Mouse (Mus musculus): ENCODE measurements at regions not wholly inside any gene's neighbourhood (a gene's known extent, or its start where the extent isn't known, plus 50 kb on each side); places are given as distances from the start of the nearest gene placed in this dataset.

DNA sequence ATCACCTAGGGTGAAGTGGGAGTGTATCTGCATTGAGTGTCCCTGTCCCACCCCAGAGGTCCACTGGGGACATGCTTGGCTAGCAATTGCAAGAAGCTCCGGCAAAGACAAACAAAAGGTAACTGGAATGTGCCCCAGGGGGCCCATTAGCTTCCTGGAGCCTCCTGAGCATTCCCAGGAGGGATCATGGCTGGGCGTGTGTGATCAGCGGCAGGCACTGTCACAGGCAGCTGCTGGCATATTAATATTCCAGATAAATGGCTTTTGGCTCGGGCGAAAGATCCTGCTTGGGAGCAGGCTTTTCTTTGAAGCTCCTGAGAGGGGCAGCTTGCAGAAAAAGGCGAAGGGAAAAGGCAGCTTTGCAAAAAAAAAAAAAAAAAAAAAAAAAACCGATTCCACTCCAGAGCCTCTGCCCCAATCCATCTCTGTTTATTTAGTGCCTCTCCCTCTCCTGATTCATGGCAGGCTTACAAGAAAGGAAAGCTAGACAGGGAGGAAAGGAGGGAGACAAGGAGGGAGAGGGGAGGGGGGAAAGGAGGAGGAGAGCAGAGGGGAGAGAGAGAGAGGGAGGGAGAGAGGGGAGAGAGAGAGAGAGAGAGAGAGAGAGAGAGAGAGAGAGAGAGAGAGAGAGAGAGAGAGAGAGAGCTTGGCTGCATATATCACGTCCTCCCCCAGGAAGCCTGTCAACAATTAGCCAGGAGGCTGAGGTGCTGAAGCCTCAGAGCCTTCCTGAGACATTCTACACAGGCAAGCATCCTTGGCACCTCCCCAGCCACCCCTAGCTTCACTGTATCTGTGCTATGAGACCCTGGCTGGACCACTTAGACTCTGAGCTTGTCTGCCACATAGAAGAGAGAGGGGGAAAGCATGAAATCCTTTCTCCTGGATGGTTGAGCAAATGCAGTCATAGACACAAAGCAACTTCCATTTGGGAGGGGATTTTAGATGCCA, 443.4 kb upstream of the Zmiz1 start:
- Histone ChIP-seq H3K27ac (replicated peaks in 1 of 2; ENCODE audit: control insufficient read depth in 1 of 2, insufficient read depth in 1 of 2, low read depth in 2 of 2, low read length in 2 of 2) (peak overlapping the region in 1 of 2 experiments; percentile 39; a peak in 1 of 4 replicates), H3K4me1 (ENCODE audit: control insufficient read depth in 2 of 2, insufficient read depth in 2 of 2, low read length in 2 of 2) (peaks cover 12% of the 10 kb centered on the region in 2 experiments), H3K4me3 (ENCODE audit: control insufficient read depth in 1 of 2, insufficient read depth in 1 of 2, low read depth in 1 of 2, low read length in 2 of 2) (no peak overlapping the region), H3K27me3 (ENCODE audit: control insufficient read depth, insufficient read depth, low read length) (no peaks in the 10 kb centered on the region), H3K9ac (ENCODE audit: low read length) (no peak overlapping the region), H3K9me3 (ENCODE audit: control insufficient read depth, low read length) (no peaks in the 10 kb centered on the region), H3K4me2 (ENCODE audit: low read length) (0 out of 2 replicates have a peak overlapping the region, but pooled peaks have one; percentile 32), H3K36me3 (ENCODE audit: control insufficient read depth, insufficient read depth, low read length) (no peaks in the 10 kb centered on the region)
- no peak for ATAC-seq (ENCODE audit: insufficient number of reproducible peaks, insufficient read depth, low FRiP score, low read depth)
- WGBS = 1% methylated on average over 8 of the region's 8 CpGs

DNA sequence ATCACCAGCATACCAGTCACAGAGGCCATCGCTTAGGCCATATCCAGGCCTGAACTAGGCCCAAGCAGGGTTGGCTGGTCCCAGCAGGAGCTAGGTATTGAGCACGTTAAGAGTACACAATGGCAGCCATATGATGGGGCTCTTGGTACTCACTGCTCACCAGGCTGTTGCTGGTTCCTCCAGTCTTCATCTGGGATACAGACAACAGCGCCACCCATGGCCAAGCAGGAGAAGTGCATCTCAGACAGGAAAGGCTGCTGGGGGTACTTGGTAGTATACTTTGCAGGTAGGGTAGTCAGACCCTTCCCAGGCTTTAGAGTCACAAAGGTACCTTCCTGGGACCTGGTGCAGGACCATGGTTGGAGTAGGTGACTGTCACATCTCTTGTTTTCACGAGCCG, 441.1 kb upstream of the Zmiz1 start:
- WGBS = 69% methylated on average over 5 of the region's 5 CpGs
- H3K4me2 ChIP-seq (ENCODE audit: low read length) = no peak overlapping the region

DNA sequence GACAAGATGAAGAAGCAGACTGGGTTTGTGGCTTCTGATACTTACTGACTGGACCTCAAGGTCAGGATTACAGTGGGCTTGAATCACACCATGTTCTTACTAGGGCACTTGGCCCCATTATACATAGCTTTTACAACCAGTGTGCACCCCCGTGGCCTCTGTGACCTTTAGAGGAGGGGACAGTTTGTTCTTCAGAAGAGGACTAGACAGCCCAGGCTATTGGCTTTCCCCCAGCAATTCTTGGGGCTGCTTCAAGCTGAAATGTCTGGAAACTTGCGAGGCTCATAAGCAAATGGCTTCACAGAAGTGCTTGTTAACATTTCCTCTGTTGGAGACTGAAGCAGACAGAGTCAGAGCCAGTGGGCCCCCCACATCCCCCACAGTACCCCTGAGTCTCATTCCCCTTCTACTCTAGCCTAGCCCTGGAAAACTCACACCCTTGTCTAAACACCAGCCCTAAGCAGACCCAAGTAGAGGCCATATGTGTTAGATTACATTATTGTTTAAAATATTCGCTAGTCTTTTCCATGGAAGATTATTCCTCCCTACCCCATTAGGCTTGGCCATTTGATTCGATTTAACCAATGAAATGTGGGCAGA, 439.6 kb upstream of the Zmiz1 start:
- no peaks in the 10 kb centered on the region for H3K9me3 ChIP-seq (ENCODE audit: control insufficient read depth, low read length)
- no peaks in the 10 kb centered on the region for H3K27me3 ChIP-seq (ENCODE audit: control insufficient read depth, insufficient read depth, low read length)
- no peak overlapping the region for H3K27ac ChIP-seq (replicated peaks in 1 of 2; ENCODE audit: control insufficient read depth in 1 of 2, insufficient read depth in 1 of 2, low read depth in 2 of 2, low read length in 2 of 2)
- H3K4me2 ChIP-seq (ENCODE audit: low read length) = no peak overlapping the region
- no peak for ATAC-seq (ENCODE audit: insufficient number of reproducible peaks, insufficient read depth, low FRiP score, low read depth)
- no peaks in the 10 kb centered on the region for H3K36me3 ChIP-seq (ENCODE audit: control insufficient read depth, insufficient read depth, low read length)
- 75% methylated on average over 4 of the region's 4 CpGs for WGBS
- H3K4me3 ChIP-seq (ENCODE audit: control insufficient read depth in 1 of 2, insufficient read depth in 1 of 2, low read depth in 1 of 2, low read length in 2 of 2) = no peak overlapping the region
- no peak overlapping the region for H3K9ac ChIP-seq (ENCODE audit: low read length)
- H3K4me1 ChIP-seq (ENCODE audit: control insufficient read depth in 2 of 2, insufficient read depth in 2 of 2, low read length in 2 of 2) = peaks cover 12 to 13% of the 10 kb centered on the region in 2 experiments

More for the DNA sequence above, 441.1 kb upstream of the Zmiz1 start:
- Histone ChIP-seq H3K9ac (ENCODE audit: low read length) (no peak overlapping the region), H3K27me3 (ENCODE audit: control insufficient read depth, insufficient read depth, low read length) (no peaks in the 10 kb centered on the region), H3K27ac (replicated peaks in 1 of 2; ENCODE audit: control insufficient read depth in 1 of 2, insufficient read depth in 1 of 2, low read depth in 2 of 2, low read length in 2 of 2) (no peak overlapping the region), H3K4me1 (ENCODE audit: control insufficient read depth in 2 of 2, insufficient read depth in 2 of 2, low read length in 2 of 2) (peaks cover 12% of the 10 kb centered on the region in 2 experiments), H3K4me3 (ENCODE audit: control insufficient read depth in 1 of 2, insufficient read depth in 1 of 2, low read depth in 1 of 2, low read length in 2 of 2) (no peak overlapping the region), H3K9me3 (ENCODE audit: control insufficient read depth, low read length) (no peaks in the 10 kb centered on the region), H3K36me3 (ENCODE audit: control insufficient read depth, insufficient read depth, low read length) (no peaks in the 10 kb centered on the region)
- peak; percentile 28; the same call in 1 of the 2 replicates for ATAC-seq (ENCODE audit: insufficient number of reproducible peaks, insufficient read depth, low FRiP score, low read depth)

DNA sequence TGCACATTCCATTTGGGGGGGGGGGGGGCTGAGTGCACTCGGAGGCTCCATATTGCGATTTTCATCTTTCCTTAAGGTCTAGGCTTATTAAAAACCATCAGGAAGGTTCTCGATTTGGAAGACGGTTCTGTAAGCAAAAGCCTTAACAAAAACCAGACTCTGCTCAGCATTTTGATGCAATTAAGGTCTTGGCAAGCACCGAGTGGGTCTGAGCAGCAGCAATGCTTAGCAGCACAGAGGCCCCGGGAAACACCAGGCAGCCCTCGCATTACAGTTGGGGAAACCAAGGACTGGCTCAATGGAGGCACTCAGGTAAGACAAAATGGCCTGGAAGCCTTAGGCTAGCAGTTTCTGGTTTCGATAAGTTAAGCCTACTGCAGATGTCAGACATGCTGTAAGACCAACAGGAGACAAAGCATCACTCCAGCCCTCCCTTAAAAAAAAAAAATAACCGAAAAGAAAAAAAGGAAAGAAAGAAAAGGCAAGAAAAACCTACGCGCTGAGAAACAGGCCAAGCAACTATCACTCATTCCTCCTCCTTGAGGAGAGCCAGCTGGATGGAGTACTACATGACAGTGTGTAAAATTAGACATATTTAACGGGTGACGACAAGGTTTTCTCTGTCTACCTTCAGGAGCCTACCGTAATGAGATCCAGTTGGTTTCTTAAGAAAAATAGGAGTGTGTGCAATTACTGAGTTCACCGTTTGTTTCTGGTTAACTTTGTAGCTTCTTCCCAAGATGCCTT, 436.3 kb upstream of the Zmiz1 start:
- WGBS = 82% methylated on average over 15 of the region's 15 CpGs
- Histone ChIP-seq H3K4me2 (ENCODE audit: low read length) (no peak overlapping the region), H3K27me3 (ENCODE audit: control insufficient read depth, insufficient read depth, low read length) (no peaks in the 10 kb centered on the region), H3K27ac (replicated peaks in 1 of 2; ENCODE audit: control insufficient read depth in 1 of 2, insufficient read depth in 1 of 2, low read depth in 2 of 2, low read length in 2 of 2) (no peak overlapping the region; a peak in 2 of 4 replicates), H3K9me3 (ENCODE audit: control insufficient read depth, low read length) (no peaks in the 10 kb centered on the region), H3K36me3 (ENCODE audit: control insufficient read depth, insufficient read depth, low read length) (no peaks in the 10 kb centered on the region), H3K9ac (ENCODE audit: low read length) (no peak overlapping the region), H3K4me3 (ENCODE audit: control insufficient read depth in 1 of 2, insufficient read depth in 1 of 2, low read depth in 1 of 2, low read length in 2 of 2) (no peak overlapping the region), H3K4me1 (ENCODE audit: control insufficient read depth in 2 of 2, insufficient read depth in 2 of 2, low read length in 2 of 2) (peaks cover 1 to 2% of the 10 kb centered on the region in 2 experiments; a peak in 1 of 4 replicates)
- no peak for ATAC-seq (ENCODE audit: insufficient number of reproducible peaks, insufficient read depth, low FRiP score, low read depth)

DNA sequence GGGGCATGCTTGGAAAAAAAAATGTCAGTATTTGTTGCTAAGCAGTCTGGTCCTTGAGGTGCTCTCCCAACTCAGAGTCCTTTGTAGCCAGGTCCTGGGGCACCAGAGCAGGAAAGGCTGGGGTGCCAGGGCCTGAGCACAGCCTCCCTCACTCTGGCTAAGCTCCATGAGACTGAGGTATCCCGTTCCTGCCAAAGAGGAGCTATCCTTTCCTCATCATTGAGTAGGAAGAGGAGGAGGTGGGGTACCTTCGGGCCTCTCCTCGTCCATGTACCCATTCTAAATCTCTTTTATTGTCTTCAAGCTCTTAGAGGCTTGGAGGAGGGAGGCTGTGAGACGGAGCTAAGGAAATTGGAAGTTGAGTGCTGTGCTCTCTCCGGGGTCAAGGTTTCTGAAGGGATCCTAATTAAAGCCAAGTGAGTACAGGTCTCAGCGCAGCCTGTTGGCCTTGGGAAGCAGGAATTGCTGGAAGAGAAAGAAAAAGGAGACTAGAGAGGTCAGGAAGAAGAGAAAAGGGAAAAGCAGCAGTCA, 435.6 kb upstream of the Zmiz1 start:
- Histone ChIP-seq H3K27me3 (ENCODE audit: control insufficient read depth, insufficient read depth, low read length) (no peaks in the 10 kb centered on the region), H3K36me3 (ENCODE audit: control insufficient read depth, insufficient read depth, low read length) (no peaks in the 10 kb centered on the region), H3K4me3 (ENCODE audit: control insufficient read depth in 1 of 2, insufficient read depth in 1 of 2, low read depth in 1 of 2, low read length in 2 of 2) (no peak overlapping the region), H3K4me1 (ENCODE audit: control insufficient read depth in 2 of 2, insufficient read depth in 2 of 2, low read length in 2 of 2) (peaks cover 0 to 2% of the 10 kb centered on the region in 2 experiments; a peak in 1 of 4 replicates), H3K9me3 (ENCODE audit: control insufficient read depth, low read length) (no peaks in the 10 kb centered on the region), H3K4me2 (ENCODE audit: low read length) (no peak overlapping the region), H3K27ac (replicated peaks in 1 of 2; ENCODE audit: control insufficient read depth in 1 of 2, insufficient read depth in 1 of 2, low read depth in 2 of 2, low read length in 2 of 2) (peak overlapping the region in 1 of 2 experiments; percentile 23; a peak in 1 of 4 replicates), H3K9ac (ENCODE audit: low read length) (no peak overlapping the region)
- WGBS = 75% methylated on average over 6 of the region's 6 CpGs
- no peak for ATAC-seq (ENCODE audit: insufficient number of reproducible peaks, insufficient read depth, low FRiP score, low read depth)

DNA sequence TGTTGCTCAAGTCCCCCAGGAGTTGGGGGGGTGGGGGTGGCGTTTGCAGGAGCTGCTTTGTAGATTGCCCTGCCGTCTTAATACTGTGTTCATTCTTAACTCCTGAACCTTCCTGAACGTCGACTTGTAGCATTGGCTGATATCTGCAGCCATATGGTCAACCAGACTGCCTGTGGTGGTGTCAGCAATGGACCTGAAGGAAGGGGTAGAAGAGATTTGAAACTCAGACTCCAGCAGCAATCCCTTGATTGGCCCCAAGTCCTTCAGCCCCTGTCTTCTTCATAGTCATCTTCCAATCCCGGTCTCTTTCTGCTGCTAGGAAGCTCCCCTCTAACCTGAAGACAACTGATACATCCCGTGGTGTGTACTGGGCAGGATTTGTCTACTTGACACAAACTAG, 433.9 kb upstream of the Zmiz1 start:
- Histone ChIP-seq H3K27me3 (ENCODE audit: control insufficient read depth, insufficient read depth, low read length) (no peaks in the 10 kb centered on the region), H3K4me1 (ENCODE audit: control insufficient read depth in 2 of 2, insufficient read depth in 2 of 2, low read length in 2 of 2) (peaks cover 0 to 2% of the 10 kb centered on the region in 2 experiments; a peak in 1 of 4 replicates), H3K9me3 (ENCODE audit: control insufficient read depth, low read length) (no peaks in the 10 kb centered on the region), H3K36me3 (ENCODE audit: control insufficient read depth, insufficient read depth, low read length) (no peaks in the 10 kb centered on the region), H3K4me2 (ENCODE audit: low read length) (no peak overlapping the region), H3K27ac (replicated peaks in 1 of 2; ENCODE audit: control insufficient read depth in 1 of 2, insufficient read depth in 1 of 2, low read depth in 2 of 2, low read length in 2 of 2) (no peak overlapping the region), H3K9ac (ENCODE audit: low read length) (no peak overlapping the region), H3K4me3 (ENCODE audit: control insufficient read depth in 1 of 2, insufficient read depth in 1 of 2, low read depth in 1 of 2, low read length in 2 of 2) (no peak overlapping the region)
- ATAC-seq (ENCODE audit: insufficient number of reproducible peaks, insufficient read depth, low FRiP score, low read depth) = no peak
- WGBS = 82% methylated on average over 6 of the region's 6 CpGs

DNA sequence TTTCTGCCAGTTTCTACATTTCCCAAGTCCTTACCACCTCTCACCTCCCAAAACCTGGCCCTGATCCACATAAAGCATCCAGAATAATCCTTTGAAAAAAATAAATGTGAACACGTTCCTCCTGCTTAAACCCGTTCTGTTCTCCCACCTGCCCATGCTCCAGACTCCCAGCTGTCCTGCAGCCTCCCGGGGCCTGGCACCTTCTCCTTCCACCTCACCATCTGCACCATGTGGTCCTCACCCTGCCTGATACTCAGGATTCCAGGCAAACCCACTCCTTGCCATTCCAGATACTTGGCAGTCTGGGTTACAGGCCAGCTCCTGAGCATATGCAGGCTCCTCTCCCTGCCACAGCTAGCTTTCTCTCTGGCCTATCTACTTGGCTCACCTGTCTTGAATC, 431.9 kb upstream of the Zmiz1 start:
- Histone ChIP-seq H3K9me3 (ENCODE audit: control insufficient read depth, low read length) (no peaks in the 10 kb centered on the region), H3K9ac (ENCODE audit: low read length) (no peak overlapping the region), H3K4me3 (ENCODE audit: control insufficient read depth in 1 of 2, insufficient read depth in 1 of 2, low read depth in 1 of 2, low read length in 2 of 2) (no peak overlapping the region), H3K36me3 (ENCODE audit: control insufficient read depth, insufficient read depth, low read length) (no peaks in the 10 kb centered on the region), H3K4me1 (ENCODE audit: control insufficient read depth in 2 of 2, insufficient read depth in 2 of 2, low read length in 2 of 2) (peaks cover 0 to 2% of the 10 kb centered on the region in 2 experiments; a peak in 1 of 4 replicates), H3K4me2 (ENCODE audit: low read length) (no peak overlapping the region), H3K27ac (replicated peaks in 1 of 2; ENCODE audit: control insufficient read depth in 1 of 2, insufficient read depth in 1 of 2, low read depth in 2 of 2, low read length in 2 of 2) (no peak overlapping the region), H3K27me3 (ENCODE audit: control insufficient read depth, insufficient read depth, low read length) (no peaks in the 10 kb centered on the region)
- ATAC-seq (ENCODE audit: insufficient number of reproducible peaks, insufficient read depth, low FRiP score, low read depth) = no peak
- WGBS = 79% methylated on average over 3 of the region's 3 CpGs
